Mouse (Mus musculus) gastrocnemius, adult 8-10 months (tissue): ENCODE results near the gene Cdh6. TPM values are rescaled to one million over a fixed set of nuclear protein-coding genes. Genes with fewer than 3 reads are reported as not detected.

ENCODE experiments used
- DNase-seq, 2 experiments: peaks; one replicate each; pipeline ENCODE4 v3.0.0; 2022; ENCODE audit warnings: low spot score in 2 of 2
- total RNA-seq, 4 experiments: library from RNA; stranded (reverse); gene quantifications; 2 replicates each; pipeline ENCODE4 v1.2.4; 2022

Gene Cdh6
- total RNA-seq: under 1 TPM; 0.11 to 0.29 (median 0.15) TPM

- DNase-seq: no peak
These were observed at the start of gene Cdh6 for GRCm38 (mm10) chr15:13173071-13173778. Gene Cdh6 (minus strand): TSS chr15:13173675.

GRCm38 (mm10) chr15:13219727-13220454, 46.4 kb upstream of the Cdh6 start:
- DNase-seq: no peak

GRCm38 (mm10) chr15:13217800-13218199, 44.3 kb upstream of the Cdh6 start:
- no peak for DNase-seq

GRCm38 (mm10) chr15:13217161-13217560, 43.7 kb upstream of the Cdh6 start:
- no peak for DNase-seq

- no peak for DNase-seq
These were observed 39.5 kb upstream of the Cdh6 start for GRCm38 (mm10) chr15:13212956-13213355.

GRCm38 (mm10) chr15:13212027-13212685, 38.7 kb upstream of the Cdh6 start:
- DNase-seq: no peak

GRCm38 (mm10) chr15:13210186-13210585, 36.7 kb upstream of the Cdh6 start:
- DNase-seq: no peak

- DNase-seq: no peak
These were observed 35.2 kb upstream of the Cdh6 start for GRCm38 (mm10) chr15:13208716-13209115.

GRCm38 (mm10) chr15:13196237-13196636, 22.8 kb upstream of the Cdh6 start:
- no peak for DNase-seq

- DNase-seq: no peak
These were observed 20.6 kb upstream of the Cdh6 start for GRCm38 (mm10) chr15:13194048-13194447.

- no peak for DNase-seq
These were observed 19.6 kb upstream of the Cdh6 start for GRCm38 (mm10) chr15:13193076-13193475.

- no peak for DNase-seq
These were observed 10.2 kb upstream of the Cdh6 start for GRCm38 (mm10) chr15:13183661-13184060.

GRCm38 (mm10) chr15:13181430-13181829, 8.0 kb upstream of the Cdh6 start:
- DNase-seq: no peak

- DNase-seq: no peak
These were observed 7.5 kb upstream of the Cdh6 start for GRCm38 (mm10) chr15:13181014-13181413.

- no peak for DNase-seq
These were observed 2.5 kb upstream of the Cdh6 start for GRCm38 (mm10) chr15:13175978-13176377.

GRCm38 (mm10) chr15:13174618-13174980, 1.1 kb upstream of the Cdh6 start:
- DNase-seq: no peak

- no peak for DNase-seq
These were observed 554 bp upstream of the Cdh6 start for GRCm38 (mm10) chr15:13173840-13174617.

- no peak for DNase-seq
These were observed 957 bp downstream of the Cdh6 start for GRCm38 (mm10) chr15:13172365-13173070.

- no peak for DNase-seq
These were observed 1.8 kb downstream of the Cdh6 start for GRCm38 (mm10) chr15:13171486-13172364.
